Mouse (Mus musculus) hindbrain, embryonic 11.5 days (tissue): ENCODE data around the gene Pcyox1. TPM values are rescaled to one million over a fixed set of nuclear protein-coding genes. Genes with fewer than 3 reads are reported as not detected.
"Not testable (repeated sequence)": the region's sequence is repeated elsewhere in the genome, so short reads cannot be mapped to it uniquely, and the experiment has no call there.

Source experiments
- ATAC-seq: fragments of 200-750 bp; cut with Nextera tagmentation; 2 replicates; pipeline ENCODE4 v1.8.0; 2017; ENCODE audit warnings: mild to moderate bottlenecking, moderate TSS enrichment, moderate library complexity; ENCODE audit not compliant: low FRiP score
- DNase-seq: peaks from one replicate; pipeline ENCODE4 v3.0.0-alpha.2; 2015; ENCODE audit warnings: low spot score
- H3K27ac ChIP-seq: fragments of 300-500 bp; sonication (generic); 2 replicates; pipeline ENCODE4 v1.5.1; 2014; ENCODE audit warnings: mild to moderate bottlenecking, low read depth, low read length
- H3K27me3 ChIP-seq: fragments of 300-500 bp; sonication (generic); 2 replicates; pipeline ENCODE4 v1.6.1; 2014; ENCODE audit warnings: mild to moderate bottlenecking, low read length, moderate library complexity, mixed read lengths; ENCODE audit not compliant: control insufficient read depth, insufficient read depth
- H3K36me3 ChIP-seq: fragments of 300-500 bp; sonication (generic); 2 replicates; pipeline ENCODE4 v1.6.1; 2014; ENCODE audit warnings: mild to moderate bottlenecking, low read length, moderate library complexity, mixed read lengths; ENCODE audit not compliant: control insufficient read depth, insufficient read depth
- H3K4me1 ChIP-seq: fragments of 300-500 bp; sonication (generic); replicated peaks from 2 replicates; pipeline ENCODE4 v1.6.1; 2014; ENCODE audit warnings: low read length, mixed read lengths; ENCODE audit not compliant: control insufficient read depth, insufficient read depth
- H3K4me2 ChIP-seq: fragments of 300-500 bp; sonication (generic); replicated peaks from 2 replicates; pipeline ENCODE4 v1.6.1; 2014; ENCODE audit warnings: mild to moderate bottlenecking, low read depth, low read length
- H3K4me3 ChIP-seq: fragments of 300-500 bp; sonication (generic); 2 replicates; pipeline ENCODE4 v1.5.1; 2014; ENCODE audit warnings: low read depth, low read length
- H3K9ac ChIP-seq: fragments of 300-500 bp; sonication (generic); 2 replicates; pipeline ENCODE4 v1.6.1; 2014; ENCODE audit warnings: low read depth, low read length
- H3K9me3 ChIP-seq: fragments of 300-500 bp; sonication (generic); 2 replicates; pipeline ENCODE4 v1.6.1; 2016; ENCODE audit warnings: low read length; ENCODE audit not compliant: control insufficient read depth
- whole genome bisulfite sequencing: fragments of 180-500 bp; shearing (Covaris S2); extraction: QIAGEN DNeasy Blood & Tissue Kit; methylation state at CpG from one replicate; pipeline ENCODE4 v1.1.7; 2014; 5-methylcytosine and 5-hydroxymethylcytosine counted together
- polyA plus RNA-seq: library from polyadenylated mRNA; unstranded; fragments of >200 nt; fragmentation: Nextera tagmentation; extraction: Ambion mirVana; gene quantifications from 2 replicates; pipeline ENCODE4 v1.2.1, GENCODE M21; 2014

Gene Pcyox1
- polyA plus RNA-seq, 1 experiment from 2014 or later: 107 TPM

- Histone ChIP-seq H3K9me3 (no peaks in the 10 kb centered on the region), H3K9ac (no peak overlapping the region), H3K27ac (no peak overlapping the region), H3K36me3 (no peaks in the 10 kb centered on the region), H3K4me1 (no peaks in the 10 kb centered on the region), H3K4me3 (no peak overlapping the region), H3K27me3 (no peaks in the 10 kb centered on the region), H3K4me2 (no peak overlapping the region)
- ATAC-seq (no peak), DNase-seq (no peak)
- WGBS: 59% methylated on average over 2 of the region's 2 CpGs
These were observed 50.9 kb downstream of the Pcyox1 start for GRCm38 (mm10) chr6:86346063-86346462.

GRCm38 (mm10) chr6:86343656-86344055, 53.3 kb downstream of the Pcyox1 start:
- Histone ChIP-seq H3K27me3 (no peaks in the 10 kb centered on the region), H3K4me1 (no peaks in the 10 kb centered on the region), H3K36me3 (no peaks in the 10 kb centered on the region), H3K9me3 (no peaks in the 10 kb centered on the region), H3K9ac (peak overlapping the region; percentile 2; the same call in 1 of the 2 replicates), H3K4me3 (no peak overlapping the region; the same call in 1 of the 2 replicates), H3K27ac (peak overlapping the region; percentile 8; the same call in 1 of the 2 replicates), H3K4me2 (peak overlapping the region; percentile 5; the same call in 1 of the 2 replicates)
- peak; percentile 46 for DNase-seq
- 11% methylated on average over 7 of the region's 7 CpGs for WGBS
- ATAC-seq: no peak

- H3K4me3 ChIP-seq, H3K9me3 ChIP-seq, H3K27ac ChIP-seq, H3K27me3 ChIP-seq, H3K4me2 ChIP-seq, ATAC-seq, H3K4me1 ChIP-seq, DNase-seq, H3K36me3 ChIP-seq, H3K9ac ChIP-seq: not testable (repeated sequence)
- WGBS: 89% methylated on average over 4 of the region's 4 CpGs
These were observed 60.6 kb downstream of the Pcyox1 start for GRCm38 (mm10) chr6:86336340-86336739.

Other genes with a start within 250 kb of the Pcyox1 start
- 2.2 and 2.5 TPM in 2 replicates for gene Tgfa, start 201.9 kb downstream of the Pcyox1 start, polyA plus RNA-seq
- gene Fam136a, start 31.5 kb downstream of the Pcyox1 start, polyA plus RNA-seq: 137 and 140 TPM in 2 replicates
- gene Snrpg, start 25.9 kb downstream of the Pcyox1 start, polyA plus RNA-seq: 610 and 651 TPM in 2 replicates
- 270 and 292 TPM in 2 replicates for gene Tia1, start 7.1 kb upstream of the Pcyox1 start, polyA plus RNA-seq
- gene Gm44790, start 29.5 kb upstream of the Pcyox1 start, polyA plus RNA-seq: not detected in 2 replicates
- 24.4 and 25.6 TPM in 2 replicates for gene C87436, start 41.2 kb upstream of the Pcyox1 start, polyA plus RNA-seq
- gene Pcbp1, start 129.2 kb upstream of the Pcyox1 start, polyA plus RNA-seq: 382 and 432 TPM in 2 replicates
- gene Asprv1, start 231.0 kb upstream of the Pcyox1 start, polyA plus RNA-seq: 0.25 and 0.88 TPM in 2 replicates